ENCODE assay signal across 23 mouse cellular contexts in the genomic region with DNA sequence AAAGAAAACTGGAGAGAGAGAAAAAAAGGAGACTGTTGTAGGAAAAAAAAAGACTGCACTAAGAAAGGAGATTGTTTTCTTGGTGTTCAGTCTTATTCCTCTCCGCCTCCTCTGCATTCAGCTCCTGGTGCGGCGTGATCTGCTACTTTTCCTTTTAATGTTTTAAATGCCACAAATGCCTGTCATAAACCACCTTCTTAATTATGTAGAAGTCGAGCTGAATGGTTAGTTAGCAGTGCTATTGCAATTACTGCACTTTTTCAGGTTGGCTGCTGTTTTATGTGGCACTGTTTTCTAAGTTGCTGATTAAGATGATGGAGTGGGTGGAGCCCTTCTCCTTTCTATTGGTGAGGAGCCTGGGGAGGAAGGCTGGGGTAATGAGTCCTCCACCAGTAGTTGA.
A peak's percentile ranks its signal among the peaks of the same experiment; 100 is the strongest.
DNase-seq lines count a peak whose midpoint lies in the region; ATAC-seq and TF ChIP-seq lines count a peak whose summit lies in the region.
"Had no signal": no experiment of that assay in that cellular context is flagged by ENCODE, and none has a peak within 500 bp of the region (broad histone marks: within the 10 kb centered on the region; RNA-seq: fewer than 3 reads in every experiment).

No protein-coding gene starts in this region.

- no peak for TF ChIP-seq POLR2A in olfactory bulb, adult 2 months (IDR thresholded peaks at IDR 0.05; ENCODE audit: insufficient read depth, low read depth, low read length)

- H3K27ac ChIP-seq in forebrain, embryonic 11.5 days (ENCODE audit: low read depth, low read length), result peak overlapping the region; percentile 48; the same call in 1 of the 2 replicates
- no peak overlapping the region for H3K27ac ChIP-seq in forebrain, postnatal 0 days (ENCODE audit: low read depth, low read length)
- no peak overlapping the region for H3K27ac ChIP-seq in midbrain, embryonic 13.5 days
- no peak overlapping the region for H3K27ac ChIP-seq in midbrain, embryonic 15.5 days
- no peak overlapping the region for H3K27ac ChIP-seq in forebrain, embryonic 14.5 days (ENCODE audit: low read depth, low read length)
- peak overlapping the region; percentile 62 for H3K27ac ChIP-seq in olfactory bulb, adult 2 months (ENCODE audit: insufficient read depth, low read depth, low read length)
- H3K27ac ChIP-seq: hindbrain, postnatal 0 days; layer of hippocampus, adult 2 months; limb, embryonic 15.5 days; liver, embryonic 15.5 days; lung, embryonic 15.5 days had no signal

- peaks cover 8% of the 10 kb centered on the region; the same call in 1 of the 2 replicates for H3K4me1 ChIP-seq in forebrain, embryonic 11.5 days (replicated peaks; ENCODE audit: control insufficient read depth, insufficient read depth, low read length)
- no peaks in the 10 kb centered on the region; the same call in 1 of the 2 replicates for H3K4me1 ChIP-seq in forebrain, postnatal 0 days (ENCODE audit: insufficient read depth)
- peaks cover 12% of the 10 kb centered on the region for H3K4me1 ChIP-seq in midbrain, embryonic 13.5 days (replicated peaks)
- peaks cover 10% of the 10 kb centered on the region; the same call in 1 of the 2 replicates for H3K4me1 ChIP-seq in midbrain, embryonic 15.5 days
- H3K4me1 ChIP-seq in forebrain, embryonic 14.5 days (ENCODE audit: control insufficient read depth, insufficient read depth, low read length), result 0 out of 2 replicates have a peak, but pooled peaks cover 7% of the 10 kb centered on the region
- H3K4me1 ChIP-seq in olfactory bulb, adult 2 months (ENCODE audit: control insufficient read depth, insufficient read depth, low read length), result no peaks in the 10 kb centered on the region
- H3K4me1 ChIP-seq: limb, embryonic 15.5 days; liver, embryonic 15.5 days; lung, embryonic 15.5 days; megakaryocyte, embryonic 14.5 days had no signal

- H3K36me3 ChIP-seq in forebrain, embryonic 11.5 days (ENCODE audit: control insufficient read depth, insufficient read depth, low read length), result no peaks in the 10 kb centered on the region
- H3K36me3 ChIP-seq in forebrain, postnatal 0 days (ENCODE audit: insufficient read depth), result no peaks in the 10 kb centered on the region
- H3K36me3 ChIP-seq in midbrain, embryonic 13.5 days, result no peaks in the 10 kb centered on the region
- no peaks in the 10 kb centered on the region for H3K36me3 ChIP-seq in midbrain, embryonic 15.5 days (replicated peaks)
- H3K36me3 ChIP-seq in forebrain, embryonic 14.5 days (ENCODE audit: control insufficient read depth, insufficient read depth, low read length), result no peaks in the 10 kb centered on the region
- H3K36me3 ChIP-seq: limb, embryonic 15.5 days; liver, embryonic 15.5 days; lung, embryonic 15.5 days had no signal

- ATAC-seq in forebrain, embryonic 11.5 days (replicated peaks; ENCODE audit: low FRiP score), result peak; percentile 74
- no peak; the same call in 1 of the 2 replicates for ATAC-seq in forebrain, postnatal 0 days
- no peak for ATAC-seq in midbrain, embryonic 13.5 days
- no peak for ATAC-seq in midbrain, embryonic 15.5 days (replicated peaks)
- ATAC-seq in forebrain, embryonic 14.5 days, result 0 out of 2 replicates have a peak, but pooled peaks have one; percentile 26
- ATAC-seq: CD4-positive, CD25-positive, alpha-beta regulatory T cell, adult 4 months; hindbrain, postnatal 0 days; intestine, postnatal 0 days had no signal

- 0 out of 2 replicates have a peak overlapping the region, but pooled peaks have one; percentile 3 for H3K4me2 ChIP-seq in forebrain, embryonic 11.5 days (ENCODE audit: low read depth, low read length, severe bottlenecking)
- no peak overlapping the region for H3K4me2 ChIP-seq in forebrain, postnatal 0 days (ENCODE audit: low read depth)
- H3K4me2 ChIP-seq in midbrain, embryonic 13.5 days (replicated peaks), result 0 out of 2 replicates have a peak overlapping the region, but pooled peaks have one; percentile 2
- H3K4me2 ChIP-seq in midbrain, embryonic 15.5 days, result no peak overlapping the region
- no peak overlapping the region for H3K4me2 ChIP-seq in forebrain, embryonic 14.5 days (ENCODE audit: low read length)
- H3K4me2 ChIP-seq: limb, embryonic 15.5 days; liver, embryonic 15.5 days; lung, embryonic 15.5 days had no signal

- no peak for TF ChIP-seq CTCF in forebrain, postnatal 0 days (IDR thresholded peaks at IDR 0.05; ENCODE audit: low read depth)
- no peak for TF ChIP-seq CTCF in olfactory bulb, adult 2 months (IDR thresholded peaks at IDR 0.05; ENCODE audit: insufficient read depth, low read depth, low read length)

- no peaks in the 10 kb centered on the region for H3K9me3 ChIP-seq in forebrain, embryonic 11.5 days (ENCODE audit: control insufficient read depth, low read length)
- H3K9me3 ChIP-seq in forebrain, postnatal 0 days (ENCODE audit: low read length), result no peaks in the 10 kb centered on the region
- no peaks in the 10 kb centered on the region for H3K9me3 ChIP-seq in midbrain, embryonic 13.5 days
- no peaks in the 10 kb centered on the region for H3K9me3 ChIP-seq in midbrain, embryonic 15.5 days
- no peaks in the 10 kb centered on the region for H3K9me3 ChIP-seq in forebrain, embryonic 14.5 days (replicated peaks; ENCODE audit: control insufficient read depth, low read length)
- H3K9me3 ChIP-seq: limb, embryonic 15.5 days; liver, embryonic 15.5 days; lung, embryonic 15.5 days; megakaryocyte, embryonic 14.5 days had no signal

- no peak overlapping the region for H3K9ac ChIP-seq in forebrain, embryonic 11.5 days (ENCODE audit: low read length)
- H3K9ac ChIP-seq in forebrain, postnatal 0 days, result no peak overlapping the region
- no peak overlapping the region for H3K9ac ChIP-seq in midbrain, embryonic 13.5 days (replicated peaks)
- H3K9ac ChIP-seq in midbrain, embryonic 15.5 days, result no peak overlapping the region
- no peak overlapping the region for H3K9ac ChIP-seq in forebrain, embryonic 14.5 days (ENCODE audit: low read length)
- H3K9ac ChIP-seq: limb, embryonic 15.5 days; liver, embryonic 15.5 days; lung, embryonic 15.5 days had no signal

- no peak overlapping the region for H3K4me3 ChIP-seq in forebrain, embryonic 11.5 days (ENCODE audit: low read depth, low read length)
- no peak overlapping the region for H3K4me3 ChIP-seq in forebrain, postnatal 0 days (ENCODE audit: low read depth, low read length)
- no peak overlapping the region for H3K4me3 ChIP-seq in midbrain, embryonic 13.5 days (replicated peaks)
- H3K4me3 ChIP-seq in midbrain, embryonic 15.5 days, result no peak overlapping the region
- H3K4me3 ChIP-seq in forebrain, embryonic 14.5 days (ENCODE audit: low read depth, low read length), result no peak overlapping the region
- no peak overlapping the region for H3K4me3 ChIP-seq in olfactory bulb, adult 2 months (ENCODE audit: insufficient read depth, low read depth, low read length)
- H3K4me3 ChIP-seq: layer of hippocampus, adult 2 months; limb, embryonic 15.5 days; liver, embryonic 15.5 days; lung, embryonic 15.5 days; megakaryocyte, embryonic 14.5 days had no signal

- no peaks in the 10 kb centered on the region for H3K27me3 ChIP-seq in forebrain, embryonic 11.5 days (ENCODE audit: control insufficient read depth, insufficient read depth, low read length)
- no peaks in the 10 kb centered on the region for H3K27me3 ChIP-seq in forebrain, postnatal 0 days (ENCODE audit: insufficient read depth, low read length)
- no peaks in the 10 kb centered on the region for H3K27me3 ChIP-seq in midbrain, embryonic 13.5 days
- H3K27me3 ChIP-seq in midbrain, embryonic 15.5 days (replicated peaks), result no peaks in the 10 kb centered on the region
- H3K27me3 ChIP-seq in forebrain, embryonic 14.5 days (replicated peaks; ENCODE audit: control insufficient read depth, insufficient read depth, low read length), result no peaks in the 10 kb centered on the region
- H3K27me3 ChIP-seq: limb, embryonic 15.5 days; liver, embryonic 15.5 days; lung, embryonic 15.5 days; megakaryocyte, embryonic 14.5 days had no signal

- 13% methylated on average over 4 of the region's 4 CpGs for WGBS in forebrain, embryonic 11.5 days
- 11% methylated on average over 4 of the region's 4 CpGs for WGBS in forebrain, postnatal 0 days
- WGBS in midbrain, embryonic 13.5 days, result 28% methylated on average over 4 of the region's 4 CpGs
- WGBS in midbrain, embryonic 15.5 days, result 34% methylated on average over 4 of the region's 4 CpGs
- 7% methylated on average over 4 of the region's 4 CpGs for WGBS in forebrain, embryonic 14.5 days
- 17% methylated on average over 4 of the region's 4 CpGs for WGBS in olfactory bulb, adult 2 months

- DNase-seq in forebrain, embryonic 11.5 days (ENCODE audit: low spot score), result no peak
- no peak for DNase-seq in forebrain, postnatal 0 days
- DNase-seq in forebrain, embryonic 14.5 days (ENCODE audit: low spot score), result peak; percentile 14
- no peak for DNase-seq in thymus, postnatal 36 days
- no peak for DNase-seq in cerebellum, postnatal 14 days
- DNase-seq: cerebellum, adult 18-20 months; heart, postnatal 36 days; kidney, postnatal 25 days; lung, postnatal 36 days; right cerebral cortex, adult 18-20 months; right cerebral cortex, postnatal 4 days; thymus, postnatal 25 days had no signal

Comparison
In these comparisons a context has a peak if more than half of its experiments do, and no peak if none do; other contexts are left out.
1. ATAC-seq: peak in forebrain, embryonic 11.5 days (single experiment) and forebrain, embryonic 14.5 days (single experiment); none in forebrain, postnatal 0 days (single experiment), midbrain, embryonic 13.5 days (single experiment) and midbrain, embryonic 15.5 days (single experiment).
2. H3K27ac ChIP-seq: peak in forebrain, embryonic 11.5 days (single experiment) and olfactory bulb, adult 2 months (single experiment); none in forebrain, postnatal 0 days (single experiment), midbrain, embryonic 13.5 days (single experiment), midbrain, embryonic 15.5 days (single experiment) and forebrain, embryonic 14.5 days (single experiment).
3. H3K4me2 ChIP-seq: peak in forebrain, embryonic 11.5 days (single experiment) and midbrain, embryonic 13.5 days (single experiment); none in forebrain, postnatal 0 days (single experiment), midbrain, embryonic 15.5 days (single experiment) and forebrain, embryonic 14.5 days (single experiment).